Mouse (Mus musculus) stomach, embryonic 14.5 days (tissue): ENCODE data around the gene 2900026A02Rik. TPM values are rescaled to one million over a fixed set of nuclear protein-coding genes. Genes with fewer than 3 reads are reported as not detected.
"Not testable (repeated sequence)": the region's sequence is repeated elsewhere in the genome, so short reads cannot be mapped to it uniquely, and the experiment has no call there.

ENCODE experiments used
- ATAC-seq: fragments of 200-750 bp; cut with Nextera tagmentation; 2 replicates; pipeline ENCODE4 v1.8.0; 2017; ENCODE audit warnings: low read depth, moderate TSS enrichment; ENCODE audit not compliant: insufficient number of reproducible peaks, insufficient read depth, low FRiP score
- H3K27ac ChIP-seq: fragments of 300-500 bp; sonication (generic); 2 replicates; pipeline ENCODE4 v1.5.1; 2014; ENCODE audit warnings: mild to moderate bottlenecking, low read length, moderate library complexity, mixed read lengths
- H3K27me3 ChIP-seq: fragments of 300-500 bp; sonication (generic); 2 replicates; pipeline ENCODE4 v1.6.1; 2014; ENCODE audit warnings: low read length, control low read depth, mixed read lengths; ENCODE audit not compliant: control insufficient read depth, insufficient read depth
- H3K36me3 ChIP-seq: fragments of 300-500 bp; sonication (generic); 2 replicates; pipeline ENCODE4 v1.6.1; 2014; ENCODE audit warnings: mild to moderate bottlenecking, control low read depth, low read length, moderate library complexity, mixed read lengths; ENCODE audit not compliant: control insufficient read depth, insufficient read depth
- H3K4me1 ChIP-seq: fragments of 300-500 bp; sonication (generic); 2 replicates; pipeline ENCODE4 v1.6.1; 2014; ENCODE audit warnings: low read length, control low read depth, mixed read lengths; ENCODE audit not compliant: control insufficient read depth, insufficient read depth
- H3K4me2 ChIP-seq: fragments of 300-500 bp; sonication (generic); replicated peaks from 2 replicates; pipeline ENCODE4 v1.6.1; 2014; ENCODE audit warnings: low read depth, low read length, control low read depth
- H3K4me3 ChIP-seq: fragments of 300-500 bp; sonication (generic); 2 replicates; pipeline ENCODE4 v1.5.1; 2014; ENCODE audit warnings: low read depth, low read length, control low read depth
- H3K9ac ChIP-seq: fragments of 300-500 bp; sonication (generic); replicated peaks from 2 replicates; pipeline ENCODE4 v1.6.1; 2014; ENCODE audit warnings: low read depth, mild to moderate bottlenecking, control low read depth, low read length, moderate library complexity, mixed read lengths
- H3K9me3 ChIP-seq: fragments of 300-500 bp; sonication (generic); 2 replicates; pipeline ENCODE4 v1.6.1; 2016; ENCODE audit warnings: low read depth, low read length, control low read depth; ENCODE audit not compliant: control insufficient read depth
- WGBS: fragments of 180-500 bp; shearing (Covaris S2); extraction: QIAGEN DNeasy Blood & Tissue Kit; methylation state at CpG from one replicate; pipeline ENCODE4 v1.1.7; 2014; 5-methylcytosine and 5-hydroxymethylcytosine counted together
- polyA plus RNA-seq: library from polyadenylated mRNA; unstranded; fragments of >200 nt; fragmentation: Nextera tagmentation; extraction: Ambion mirVana; gene quantifications from 2 replicates; pipeline ENCODE4 v1.2.1, GENCODE M21; 2014

The 2900026A02Rik gene
- polyA plus RNA-seq, 1 experiment from 2014 or later = 9.2 TPM

GRCm38 (mm10) chr5:113118695-113119094, 102.3 kb downstream of the 2900026A02Rik start:
- 0 out of 2 replicates have a peak overlapping the region, but pooled peaks have one; percentile 29 for H3K27ac ChIP-seq

GRCm38 (mm10) chr5:113117361-113117760, 103.7 kb downstream of the 2900026A02Rik start:
- no peak for ATAC-seq
- H3K4me1 ChIP-seq = peaks cover 41% of the 10 kb centered on the region
- 88% methylated on average over 5 of the region's 5 CpGs for WGBS

More at GRCm38 (mm10) chr5:113118695-113119094, 102.3 kb downstream of the 2900026A02Rik start:
- no peaks in the 10 kb centered on the region for H3K27me3 ChIP-seq
- H3K4me1 ChIP-seq = peaks cover 37% of the 10 kb centered on the region
- no peaks in the 10 kb centered on the region for H3K36me3 ChIP-seq
- no peak overlapping the region for H3K9ac ChIP-seq
- H3K4me3 ChIP-seq = no peak overlapping the region
- peak; percentile 48; the same call in 1 of the 2 replicates for ATAC-seq
- no peaks in the 10 kb centered on the region for H3K9me3 ChIP-seq
- WGBS = 38% methylated on average over 6 of the region's 6 CpGs
- no peak overlapping the region for H3K4me2 ChIP-seq

GRCm38 (mm10) chr5:113115896-113116295, 105.1 kb downstream of the 2900026A02Rik start:
- ATAC-seq = no peak
- Histone ChIP-seq H3K27ac (no peak overlapping the region), H3K36me3 (no peaks in the 10 kb centered on the region), H3K9me3 (no peaks in the 10 kb centered on the region), H3K27me3 (no peaks in the 10 kb centered on the region), H3K4me3 (no peak overlapping the region), H3K4me1 (peaks cover 35% of the 10 kb centered on the region), H3K4me2 (no peak overlapping the region), H3K9ac (no peak overlapping the region)
- 59% methylated on average over 10 of the region's 10 CpGs for WGBS

More at GRCm38 (mm10) chr5:113117361-113117760, 103.7 kb downstream of the 2900026A02Rik start:
- H3K36me3 ChIP-seq = no peaks in the 10 kb centered on the region
- H3K4me3 ChIP-seq = no peak overlapping the region
- no peak overlapping the region for H3K9ac ChIP-seq
- no peak overlapping the region for H3K27ac ChIP-seq
- no peak overlapping the region for H3K4me2 ChIP-seq
- no peaks in the 10 kb centered on the region for H3K9me3 ChIP-seq
- H3K27me3 ChIP-seq = no peaks in the 10 kb centered on the region

GRCm38 (mm10) chr5:113114264-113115225, 106.5 kb downstream of the 2900026A02Rik start:
- Histone ChIP-seq H3K4me2 (no peak overlapping the region), H3K4me3 (no peak overlapping the region), H3K36me3 (no peaks in the 10 kb centered on the region), H3K27me3 (no peaks in the 10 kb centered on the region), H3K4me1 (peaks cover 28% of the 10 kb centered on the region), H3K27ac (peak overlapping the region; percentile 61), H3K9me3 (no peaks in the 10 kb centered on the region), H3K9ac (no peak overlapping the region)
- 43% methylated on average over 20 of the region's 20 CpGs for WGBS
- ATAC-seq = no peak

GRCm38 (mm10) chr5:113113120-113113519, 107.9 kb downstream of the 2900026A02Rik start:
- 29% methylated on average over 5 of the region's 5 CpGs for WGBS
- no peaks in the 10 kb centered on the region for H3K36me3 ChIP-seq
- H3K4me3 ChIP-seq = no peak overlapping the region
- no peak overlapping the region; the same call in 1 of the 2 replicates for H3K9ac ChIP-seq
- H3K27ac ChIP-seq = peak overlapping the region; percentile 64
- H3K4me2 ChIP-seq = 0 out of 2 replicates have a peak overlapping the region, but pooled peaks have one; percentile 0
- peaks cover 24% of the 10 kb centered on the region for H3K4me1 ChIP-seq
- ATAC-seq = peak; percentile 72
- no peaks in the 10 kb centered on the region for H3K9me3 ChIP-seq
- no peaks in the 10 kb centered on the region for H3K27me3 ChIP-seq

GRCm38 (mm10) chr5:113111336-113111735, 109.7 kb downstream of the 2900026A02Rik start:
- Histone ChIP-seq H3K9ac (no peak overlapping the region), H3K4me1 (peaks cover 25% of the 10 kb centered on the region), H3K36me3 (no peaks in the 10 kb centered on the region), H3K4me2 (no peak overlapping the region), H3K9me3 (no peaks in the 10 kb centered on the region), H3K4me3 (no peak overlapping the region), H3K27ac (no peak overlapping the region), H3K27me3 (no peaks in the 10 kb centered on the region)
- 14% methylated on average over 4 of the region's 4 CpGs for WGBS
- no peak for ATAC-seq

- Histone ChIP-seq H3K4me1 (peaks cover 25% of the 10 kb centered on the region), H3K4me3 (no peak overlapping the region), H3K4me2 (no peak overlapping the region), H3K27ac (peak overlapping the region; percentile 52; the same call in 1 of the 2 replicates), H3K27me3 (no peaks in the 10 kb centered on the region), H3K36me3 (no peaks in the 10 kb centered on the region), H3K9me3 (no peaks in the 10 kb centered on the region), H3K9ac (no peak overlapping the region)
- WGBS = 13% methylated on average over 1 of the region's 1 CpGs
- ATAC-seq = no peak
Observed at GRCm38 (mm10) chr5:113110929-113111328, 110.1 kb downstream of the 2900026A02Rik start.

- H3K4me2 ChIP-seq, H3K27me3 ChIP-seq, H3K36me3 ChIP-seq, H3K27ac ChIP-seq, ATAC-seq, H3K4me3 ChIP-seq, H3K9me3 ChIP-seq, H3K9ac ChIP-seq: not testable (repeated sequence)
- H3K4me1 ChIP-seq = peaks cover 25% of the 10 kb centered on the region
- WGBS = 80% methylated on average over 2 of the region's 2 CpGs
Observed at GRCm38 (mm10) chr5:113109651-113110050, 111.4 kb downstream of the 2900026A02Rik start.
